Mouse (Mus musculus) right cerebral cortex, postnatal 36 days (tissue): ENCODE data around the gene Rnf150.
A peak's percentile ranks its signal among the peaks of the same experiment; 100 is the strongest.

Experiments used
- DNase-seq, 2 experiments: peaks; one replicate each; pipeline ENCODE4 v3.0.0; 2022; ENCODE audit warnings: low spot score in 2 of 2, mixed read lengths in 1 of 2

The Rnf150 gene

DNA sequence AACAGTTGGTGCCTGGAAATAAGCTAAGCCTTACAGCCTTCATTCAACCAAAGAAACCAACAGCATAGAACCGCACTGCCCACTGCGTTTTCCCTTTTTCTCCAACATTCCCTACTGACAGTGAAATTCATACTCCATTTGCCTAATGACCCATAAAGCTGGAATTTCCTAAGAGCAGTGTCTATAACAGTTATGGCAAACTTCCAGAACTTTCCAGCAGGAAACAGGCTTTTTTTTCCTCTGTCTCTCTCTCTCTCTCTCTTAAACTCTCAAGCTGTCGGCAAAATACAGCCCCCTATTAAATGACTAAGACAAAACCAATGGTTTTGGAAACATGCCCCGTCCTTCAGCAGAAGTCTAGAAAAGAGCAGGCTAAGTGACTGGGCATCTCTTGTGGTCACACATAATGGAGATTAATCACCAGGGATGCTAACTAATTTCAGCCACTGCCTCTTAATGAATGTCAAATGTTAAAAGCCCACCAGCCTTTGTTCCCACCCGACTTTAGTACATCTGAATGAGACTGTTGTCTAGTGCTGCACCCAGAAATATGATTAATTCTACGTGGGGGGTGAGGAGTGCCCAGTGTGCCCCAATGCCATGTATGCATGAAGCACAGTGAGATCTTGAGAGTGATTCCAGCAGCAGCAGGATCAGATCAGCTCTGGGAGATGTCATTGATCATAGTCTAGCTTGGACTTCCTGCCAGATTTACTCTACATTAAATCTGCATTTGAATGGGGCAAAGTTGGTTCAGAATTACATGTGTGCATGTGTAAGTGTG is 80.3 kb downstream of the Rnf150 start:
- DNase-seq: no peak

DNA sequence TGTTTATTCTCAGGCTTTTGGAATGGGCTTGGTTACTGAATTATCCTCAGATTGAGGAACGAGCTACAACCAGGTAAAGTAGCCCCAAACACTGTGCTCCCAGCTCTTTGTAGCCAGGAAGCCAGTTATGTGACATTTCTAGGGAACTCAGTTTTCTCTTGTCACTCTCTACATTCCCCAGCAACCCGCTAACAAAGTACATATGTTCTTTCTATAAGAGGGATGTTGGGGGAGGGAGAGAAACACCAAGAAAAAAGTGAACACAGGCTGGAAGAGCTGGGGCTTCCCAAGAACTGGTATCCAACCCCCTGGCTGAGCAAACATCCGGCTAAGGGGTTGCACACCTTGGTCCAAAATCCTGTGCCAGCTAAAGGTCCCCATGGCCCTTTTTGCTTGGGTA is 82.7 kb downstream of the Rnf150 start:
- no peak for DNase-seq

DNA sequence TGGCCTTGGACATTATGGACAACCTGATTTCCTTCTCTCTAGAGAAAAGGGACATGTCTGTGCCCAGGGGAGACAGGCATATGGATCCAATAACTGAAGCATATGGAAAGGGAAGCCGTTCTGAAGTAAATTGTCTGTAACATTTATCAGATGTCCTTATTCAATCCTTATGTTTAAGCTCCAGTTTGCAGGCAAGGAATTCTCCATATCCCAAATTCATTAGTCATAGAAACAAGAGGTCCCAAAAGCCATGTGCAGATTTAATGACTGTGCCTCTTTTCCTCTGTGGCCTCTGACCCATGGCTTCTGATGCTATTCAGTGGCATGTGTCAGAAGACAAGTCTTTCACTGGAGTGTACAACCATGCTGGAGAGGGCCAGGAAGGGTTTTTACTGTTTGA is 83.5 kb downstream of the Rnf150 start:
- no peak for DNase-seq

DNA sequence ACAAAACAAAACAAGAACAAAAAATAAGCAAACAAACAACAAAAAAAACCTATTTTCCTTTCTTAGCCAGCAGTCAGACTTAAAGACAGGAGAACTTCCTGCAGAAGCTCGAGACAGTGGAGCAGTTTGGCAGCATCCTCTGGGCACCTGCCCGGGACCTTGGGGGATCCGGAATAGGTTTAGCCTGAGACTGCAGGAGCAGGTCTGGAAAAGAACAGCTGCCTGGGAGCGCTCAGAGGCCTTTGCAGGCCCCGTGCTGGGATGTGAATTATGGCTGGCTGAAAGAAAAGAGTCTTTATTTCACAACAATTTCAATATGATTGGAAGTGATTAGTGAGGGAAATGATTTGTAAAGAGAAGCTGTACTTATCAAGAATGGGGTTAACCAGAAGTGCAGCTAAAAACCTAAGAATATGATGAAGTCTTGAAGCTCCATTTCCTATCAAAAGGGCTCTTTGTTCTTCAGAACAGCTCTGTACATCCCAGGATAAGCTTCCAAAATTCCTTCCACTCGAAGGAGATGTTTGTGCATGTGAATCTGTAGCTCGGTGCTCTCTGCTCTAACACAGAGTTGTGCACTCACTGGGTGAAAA is 92.1 kb downstream of the Rnf150 start:
- DNase-seq: no peak

DNA sequence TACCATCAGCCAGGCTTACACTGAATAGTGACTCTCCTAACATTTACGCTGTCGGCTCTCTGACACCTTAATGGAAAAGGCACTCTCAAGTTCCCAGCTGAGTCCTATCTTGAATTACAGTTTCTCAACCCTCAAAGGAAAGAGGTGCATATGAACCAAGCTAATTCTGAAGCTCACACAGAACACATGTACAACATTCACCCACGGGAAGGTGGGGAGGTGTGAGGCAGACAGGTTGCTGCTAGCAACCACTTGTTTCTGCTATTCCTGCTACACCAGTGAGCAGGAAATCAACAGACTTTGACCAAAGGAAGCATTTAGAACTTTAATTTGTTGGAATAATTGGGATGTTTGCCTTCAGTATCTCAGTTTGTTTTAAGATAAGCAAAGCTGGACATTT is 96.3 kb downstream of the Rnf150 start:
- no peak for DNase-seq

DNA sequence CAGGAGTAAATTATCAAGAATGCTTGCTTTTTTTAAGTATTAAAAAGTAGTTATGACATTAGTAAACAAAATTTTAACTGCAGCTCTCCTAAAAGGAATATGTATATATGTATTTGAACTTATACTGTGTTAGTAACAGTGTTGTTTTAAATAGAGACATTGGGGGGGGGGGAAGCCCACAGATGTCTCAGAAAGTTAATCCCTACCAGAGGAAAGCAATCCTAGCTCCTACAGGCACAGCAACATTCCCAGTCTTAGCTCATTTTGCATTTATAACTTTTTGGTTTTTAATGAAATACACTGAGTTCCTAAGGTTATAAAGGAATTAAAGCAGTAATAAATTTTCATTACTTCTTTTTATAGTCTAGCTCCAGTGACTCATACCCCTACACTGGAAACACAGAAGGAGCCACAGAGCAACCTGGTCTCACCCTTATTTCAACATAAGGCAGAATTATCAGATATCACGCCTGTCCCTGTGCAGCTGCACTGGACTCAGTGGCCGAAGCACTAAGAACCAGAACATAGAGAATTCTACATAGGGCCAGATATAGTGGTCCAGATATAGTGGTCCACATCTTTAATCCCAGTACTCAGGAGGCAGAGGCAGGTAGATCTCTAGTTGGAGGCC is 96.9 kb downstream of the Rnf150 start:
- DNase-seq: no peak

DNA sequence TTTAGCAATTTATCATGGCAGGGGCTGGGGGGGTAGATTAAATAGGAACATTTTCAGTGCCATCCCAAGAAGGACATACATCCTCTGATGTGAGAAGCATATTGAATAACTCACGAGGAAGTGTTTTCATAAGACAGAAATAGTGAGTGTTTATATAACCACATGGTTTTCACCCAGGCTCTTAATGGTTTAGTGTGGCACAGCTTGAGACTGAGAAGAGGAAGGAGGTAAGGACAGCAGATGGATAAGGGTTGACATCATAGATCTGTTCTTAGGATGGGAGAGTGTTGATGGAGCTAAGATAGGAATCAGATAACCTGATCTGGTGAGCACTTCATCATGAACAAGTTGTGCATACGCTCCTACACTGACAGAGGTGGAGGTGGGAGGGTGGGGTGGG is 101.4 kb downstream of the Rnf150 start:
- no peak for DNase-seq

DNA sequence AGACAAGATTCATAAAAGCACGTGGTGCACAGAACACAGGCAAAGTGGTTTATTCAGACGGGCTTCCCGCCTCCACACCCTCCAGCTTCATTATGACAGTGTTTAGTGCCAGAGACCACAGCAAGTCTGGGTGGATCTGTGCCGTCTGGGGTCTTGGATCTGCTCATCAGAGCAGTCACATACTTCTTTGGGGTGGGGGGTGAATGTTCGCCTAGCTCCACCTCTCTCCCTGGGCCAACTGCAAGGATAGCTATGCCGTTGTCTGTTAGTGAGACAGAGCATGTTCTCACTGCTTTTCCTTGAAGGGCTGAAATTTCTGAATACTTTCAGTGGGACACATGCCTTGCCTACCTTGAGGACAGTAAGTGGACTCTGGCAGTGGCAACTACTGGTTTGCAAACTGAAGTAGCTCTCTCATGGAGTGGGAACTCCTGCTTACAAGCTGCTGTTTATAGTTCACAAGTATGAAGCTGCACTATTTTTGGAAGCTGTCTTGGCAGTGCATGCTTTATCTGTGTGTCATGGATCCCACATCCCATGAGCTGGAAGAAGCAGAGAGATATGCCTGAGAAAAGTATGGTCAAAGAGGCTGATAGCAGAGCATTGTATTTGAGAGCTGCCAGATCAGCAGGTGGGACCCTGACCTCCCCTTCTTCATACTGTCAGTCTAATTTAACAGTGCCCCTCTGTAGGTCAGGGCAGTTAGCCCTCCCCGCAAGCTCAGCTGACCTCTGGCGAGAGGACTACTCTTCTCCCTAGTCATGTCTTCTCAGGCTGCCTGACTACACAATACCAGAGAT is 104.9 kb downstream of the Rnf150 start:
- peak; percentile 18 to 60 for DNase-seq

DNA sequence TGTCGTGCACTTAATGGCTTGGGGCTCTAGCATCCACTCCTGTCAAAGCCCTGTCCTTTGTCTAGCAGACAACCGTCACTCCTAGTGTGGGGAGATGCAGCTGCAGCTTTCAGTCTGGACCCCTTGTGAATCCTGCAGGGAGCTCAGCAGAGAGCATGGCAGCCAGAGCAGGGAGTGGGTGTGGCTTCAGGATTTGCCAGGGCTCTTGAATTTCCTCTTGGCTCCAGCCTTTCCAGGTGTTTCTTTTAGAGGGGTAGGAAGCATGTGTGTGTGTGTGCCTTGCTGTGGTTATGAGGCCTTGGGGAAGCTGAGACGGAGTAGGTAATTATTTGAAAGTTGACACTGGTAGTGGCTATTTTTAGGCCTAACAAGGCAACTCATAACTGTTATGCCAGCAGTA is 106.8 kb downstream of the Rnf150 start:
- DNase-seq: no peak

DNA sequence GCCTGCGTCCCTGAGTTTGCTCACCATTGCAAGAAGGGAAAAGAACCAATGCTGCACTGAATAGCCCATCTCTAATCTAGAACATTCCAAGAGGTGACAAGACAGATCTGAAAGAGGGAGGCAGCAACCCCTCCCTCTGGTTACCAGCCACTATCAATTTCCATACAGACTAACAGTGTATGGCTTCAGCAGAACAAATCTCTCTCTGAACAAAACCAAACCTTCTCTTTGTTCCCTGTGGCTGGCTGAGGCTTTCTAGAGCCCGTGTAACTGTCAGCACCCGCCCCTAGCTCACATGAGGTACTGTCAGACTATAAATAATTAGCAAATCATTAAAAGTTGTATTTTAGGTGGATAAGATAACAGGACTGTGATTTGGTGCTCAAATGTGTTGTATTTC is 109.7 kb downstream of the Rnf150 start:
- DNase-seq: no peak

DNA sequence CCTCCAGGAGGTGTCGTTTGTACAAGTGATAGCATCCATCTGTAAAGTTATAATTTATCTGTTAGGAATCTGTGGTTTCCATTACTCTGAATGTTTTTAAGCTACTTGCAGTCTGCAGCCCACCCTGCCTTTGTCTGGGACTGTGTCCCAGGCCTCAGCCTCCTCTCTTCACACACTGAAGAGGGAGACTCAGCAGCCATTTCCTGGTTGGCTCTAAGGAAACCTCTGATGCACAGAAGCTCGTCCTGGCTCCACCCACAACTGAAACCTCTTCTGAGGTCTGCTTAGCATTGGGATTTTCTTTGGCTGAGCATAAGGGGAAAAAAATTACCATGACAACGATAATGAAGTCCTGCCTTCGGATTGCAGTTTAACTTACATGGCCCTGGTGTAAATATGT is 110.2 kb downstream of the Rnf150 start:
- DNase-seq: no peak

DNA sequence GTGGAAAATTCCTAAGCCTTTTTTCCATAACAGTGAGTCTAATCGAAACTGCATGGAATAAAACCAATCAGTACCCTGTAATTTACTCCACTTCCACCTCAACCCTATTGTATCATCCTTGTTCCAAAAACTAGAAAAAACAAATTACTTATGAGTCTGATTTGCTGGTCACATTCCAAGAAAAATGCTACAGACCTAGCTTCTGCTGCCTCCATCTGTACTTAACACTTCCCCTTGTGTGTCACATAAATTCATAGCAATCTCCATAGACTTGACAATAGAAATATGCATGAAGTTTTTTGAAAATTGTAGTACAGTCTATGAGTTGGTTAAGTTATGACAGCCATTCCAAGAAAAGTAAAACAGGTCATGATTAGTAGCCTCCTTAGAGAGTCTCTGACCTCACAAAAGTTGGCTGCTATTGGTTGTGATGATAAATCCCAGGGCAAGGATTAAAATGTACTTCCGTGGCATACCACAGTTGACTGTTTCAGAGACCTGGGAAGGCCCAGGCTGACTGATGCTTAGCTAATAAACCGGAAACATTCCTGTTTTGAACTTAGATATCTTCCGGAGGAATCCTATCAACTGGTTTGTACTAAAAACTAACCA is 118.2 kb downstream of the Rnf150 start:
- DNase-seq: no peak

DNA sequence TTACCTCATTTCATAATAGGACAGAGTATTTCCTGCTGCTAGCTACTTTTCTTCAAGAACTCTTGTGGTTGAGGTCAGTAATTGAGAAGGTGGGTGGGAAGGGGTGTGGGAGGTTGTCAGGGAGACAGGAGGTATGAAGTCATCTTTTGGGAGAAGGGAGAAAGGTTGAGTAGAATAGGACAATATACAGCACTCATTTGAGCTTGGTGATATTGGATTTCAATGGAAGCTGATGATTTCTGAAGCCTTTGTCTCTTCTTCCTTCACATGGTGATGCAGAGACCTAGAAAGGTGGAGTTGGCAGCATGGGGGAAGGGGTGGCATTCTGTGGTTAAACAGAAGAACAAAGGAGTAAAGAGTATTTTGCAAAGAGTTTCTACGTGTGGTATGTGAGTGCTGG is 119.7 kb downstream of the Rnf150 start:
- no peak for DNase-seq

DNA sequence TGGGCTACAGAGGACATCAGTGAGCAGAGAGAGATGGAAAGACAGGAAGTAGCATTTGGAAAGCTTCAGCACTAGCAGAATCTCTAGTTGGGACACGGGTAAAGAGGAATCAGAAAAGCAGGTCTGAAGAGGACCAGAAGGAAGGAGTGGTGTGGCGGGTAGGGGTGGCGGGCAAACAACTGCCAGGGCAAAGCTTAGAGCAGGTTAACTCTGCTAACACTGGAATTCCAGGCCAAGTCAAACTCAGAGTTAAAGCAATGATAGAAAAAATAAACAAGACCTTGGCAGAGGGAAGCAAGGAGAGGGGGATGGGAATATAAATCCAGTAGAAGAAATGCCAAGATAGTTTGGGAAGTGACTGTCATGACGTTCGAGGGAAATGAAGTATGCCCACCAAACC is 120.1 kb downstream of the Rnf150 start:
- DNase-seq: no peak

DNA sequence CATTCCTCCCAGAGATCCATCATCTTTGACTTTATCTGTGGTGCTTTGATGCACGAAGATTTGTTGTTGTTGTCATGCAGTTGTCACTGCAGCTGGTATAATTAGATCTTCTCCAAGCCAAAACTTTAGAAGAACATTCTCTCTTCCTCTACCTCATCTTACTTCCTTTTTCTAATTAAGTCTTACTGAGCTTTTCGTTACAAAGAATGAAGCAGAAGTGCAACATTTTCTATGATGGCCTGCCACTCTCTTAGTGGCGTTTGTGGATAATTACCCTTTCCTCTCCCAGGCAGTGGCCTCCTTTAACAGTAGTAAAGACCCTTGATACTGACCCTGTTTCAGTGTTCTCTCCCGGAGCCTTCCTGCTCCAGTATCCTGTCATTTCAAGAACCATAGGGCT is 128.9 kb downstream of the Rnf150 start:
- DNase-seq: no peak

DNA sequence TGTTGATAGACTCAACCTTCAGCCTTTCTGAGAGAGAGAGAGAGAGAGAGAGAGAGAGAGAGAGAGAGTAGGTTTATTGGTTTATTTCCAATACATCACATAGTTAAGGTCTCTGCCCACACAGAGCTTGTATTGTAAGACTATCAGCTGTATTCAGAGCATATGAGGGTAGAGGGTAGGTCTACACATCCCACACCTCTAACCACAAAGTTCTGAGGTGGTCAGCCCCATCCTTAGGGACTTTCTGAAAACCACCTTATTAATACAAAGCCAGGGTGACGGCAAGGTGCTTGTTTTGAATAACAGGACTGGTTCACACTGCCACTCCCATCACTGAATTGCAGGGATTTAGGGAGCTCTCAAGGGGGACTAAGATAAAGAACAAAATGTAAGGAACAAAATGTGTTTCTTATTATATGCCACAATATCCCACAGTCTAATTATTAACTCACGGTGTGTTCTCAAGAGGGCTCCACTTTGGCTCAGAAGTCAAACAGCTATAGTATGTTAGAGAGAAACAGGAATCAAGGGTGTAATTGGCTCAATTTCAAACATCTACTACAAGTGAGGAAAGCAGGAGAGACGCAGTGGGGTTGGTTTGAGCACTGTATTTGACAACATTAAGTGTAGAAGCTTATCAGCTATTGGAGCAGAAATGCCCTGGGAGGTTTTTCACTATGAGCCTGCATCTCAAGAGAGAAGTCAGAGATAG is 132.7 kb downstream of the Rnf150 start:
- no peak for DNase-seq

DNA sequence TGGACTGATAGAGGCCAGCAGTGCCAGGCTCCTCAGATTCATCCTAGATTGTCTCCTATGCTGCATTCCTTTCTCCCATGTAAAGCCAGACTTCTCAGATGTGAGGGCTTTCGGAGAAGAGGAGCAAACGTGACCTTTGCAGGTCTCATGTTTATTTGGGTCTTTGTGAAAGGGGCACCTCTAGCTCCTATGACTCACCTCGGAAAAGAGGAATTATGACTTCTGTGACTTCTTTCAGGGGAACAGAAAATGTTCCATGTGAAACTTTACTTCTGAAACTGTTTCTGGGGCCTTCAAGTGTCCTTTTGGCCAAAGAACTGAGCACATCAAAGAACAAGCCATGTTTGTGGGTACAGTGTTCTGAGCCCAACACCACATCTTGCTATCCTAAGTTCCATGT is 133.7 kb downstream of the Rnf150 start:
- DNase-seq: no peak

DNA sequence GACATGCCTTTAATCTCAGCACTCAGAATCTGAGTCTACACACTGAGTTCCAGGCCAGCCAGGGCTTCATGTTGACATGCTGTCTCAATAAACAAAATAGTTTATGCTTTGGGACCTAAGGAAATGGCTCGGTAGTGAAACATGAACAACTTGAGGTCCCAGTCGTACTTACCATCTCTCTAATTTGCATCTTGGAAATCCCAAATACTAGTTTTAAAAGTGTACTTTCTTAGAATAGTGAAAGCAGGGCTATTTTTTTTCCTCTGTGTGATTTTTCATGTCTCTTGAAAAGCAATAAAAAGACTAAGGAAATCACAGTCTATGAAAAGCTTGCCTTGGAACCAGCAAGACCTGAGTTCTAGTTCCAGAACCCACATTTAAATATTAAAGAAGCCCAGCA is 135.6 kb downstream of the Rnf150 start:
- DNase-seq: no peak

DNA sequence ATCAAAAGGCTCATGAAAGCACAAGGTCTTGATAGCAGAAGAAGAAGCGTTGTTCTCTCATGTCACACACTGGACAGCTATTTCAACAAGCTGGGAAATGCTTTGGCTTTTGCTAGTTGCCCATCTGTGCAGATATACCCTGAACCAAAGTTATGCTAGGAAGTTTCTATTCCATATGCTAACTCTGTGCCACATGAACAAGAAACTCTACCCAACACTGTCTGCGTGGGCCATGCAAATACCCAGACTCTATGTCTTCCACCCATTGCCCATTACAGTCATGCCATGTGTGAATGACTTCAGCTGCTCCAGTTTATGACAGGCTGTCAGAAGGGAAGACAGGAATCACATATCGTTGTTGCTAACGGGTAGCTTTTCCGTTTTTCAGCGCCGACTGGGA is 140.0 kb downstream of the Rnf150 start:
- DNase-seq: no peak

DNA sequence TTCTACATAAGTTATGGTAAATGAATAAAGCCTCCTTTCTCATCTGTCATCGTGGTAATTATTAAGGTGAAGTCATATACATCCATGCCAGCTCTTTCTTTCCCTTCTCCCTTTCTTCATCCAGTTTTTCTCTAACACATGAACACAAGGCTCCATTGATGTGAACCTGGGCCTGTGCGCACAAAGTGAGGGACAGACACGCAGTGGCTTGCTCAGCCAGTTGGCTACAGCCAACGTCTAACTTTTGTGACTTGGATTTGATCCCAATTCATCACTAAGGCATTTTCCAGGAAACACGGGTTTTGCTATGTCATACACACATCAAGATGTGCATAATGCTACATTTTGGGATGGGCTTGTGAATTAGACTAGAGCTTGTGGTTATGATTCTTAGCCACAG is 146.3 kb downstream of the Rnf150 start:
- DNase-seq: no peak

DNA sequence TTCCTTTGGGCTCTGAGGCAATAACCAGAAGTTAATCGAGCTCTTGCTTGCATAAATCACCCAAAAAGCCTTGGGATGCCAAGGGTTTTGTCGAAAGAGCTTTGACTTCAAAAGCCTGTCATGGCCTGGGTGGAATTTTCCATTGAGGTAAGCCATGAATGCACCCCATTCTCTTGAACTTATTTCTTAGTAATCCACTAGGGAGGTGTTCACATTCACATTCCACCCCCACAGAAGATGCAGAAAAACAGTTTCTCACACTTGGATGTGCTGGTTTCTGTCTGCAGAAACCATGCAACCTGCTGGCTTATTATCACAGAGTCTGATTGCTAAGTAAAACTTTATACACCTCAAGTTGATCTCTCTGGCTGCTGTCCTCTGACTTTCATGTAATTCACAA is 148.1 kb downstream of the Rnf150 start:
- no peak for DNase-seq
